Mouse (Mus musculus) kidney, embryonic 14.5 days (tissue): ENCODE data around the gene Arntl2. TPM values are rescaled to one million over a fixed set of nuclear protein-coding genes. Genes with fewer than 3 reads are reported as not detected.
"Not testable (repeated sequence)": the region's sequence is repeated elsewhere in the genome, so short reads cannot be mapped to it uniquely, and the experiment has no call there.

ENCODE experiments used
- ATAC-seq: fragments of 200-750 bp; cut with Nextera tagmentation; 2 replicates; pipeline ENCODE4 v1.8.0; 2017; ENCODE audit warnings: moderate number of reproducible peaks, mild to moderate bottlenecking, moderate TSS enrichment, moderate library complexity; ENCODE audit not compliant: low FRiP score, low TSS enrichment
- H3K27ac ChIP-seq: fragments of 300-500 bp; sonication (generic); 2 replicates; pipeline ENCODE4 v1.5.1; 2014; ENCODE audit warnings: low read depth, mild to moderate bottlenecking, low read length, moderate library complexity, mixed read lengths
- H3K27me3 ChIP-seq: fragments of 300-500 bp; sonication (generic); 2 replicates; pipeline ENCODE4 v1.6.1; 2014; ENCODE audit warnings: mild to moderate bottlenecking, low read length; ENCODE audit not compliant: control insufficient read depth, insufficient read depth
- H3K36me3 ChIP-seq: fragments of 300-500 bp; sonication (generic); 2 replicates; pipeline ENCODE4 v1.6.1; 2014; ENCODE audit warnings: low read length, mixed read lengths; ENCODE audit not compliant: control insufficient read depth, insufficient read depth
- H3K4me1 ChIP-seq: fragments of 300-500 bp; sonication (generic); 2 replicates; pipeline ENCODE4 v1.6.1; 2014; ENCODE audit warnings: low read length, mixed read lengths; ENCODE audit not compliant: control insufficient read depth, insufficient read depth
- H3K4me2 ChIP-seq: fragments of 300-500 bp; sonication (generic); replicated peaks from 2 replicates; pipeline ENCODE4 v1.6.1; 2014; ENCODE audit warnings: low read depth, mild to moderate bottlenecking, low read length
- H3K4me3 ChIP-seq: fragments of 300-500 bp; sonication (generic); 2 replicates; pipeline ENCODE4 v1.5.1; 2014; ENCODE audit warnings: mild to moderate bottlenecking, low read length
- H3K9ac ChIP-seq: fragments of 300-500 bp; sonication (generic); 2 replicates; pipeline ENCODE4 v1.6.1; 2014; ENCODE audit warnings: low read depth, mild to moderate bottlenecking, low read length, moderate library complexity
- H3K9me3 ChIP-seq: fragments of 300-500 bp; sonication (generic); 2 replicates; pipeline ENCODE4 v1.6.1; 2016; ENCODE audit warnings: low read length; ENCODE audit not compliant: control insufficient read depth
- WGBS: fragments of 180-500 bp; shearing (Covaris S2); extraction: QIAGEN DNeasy Blood & Tissue Kit; methylation state at CpG from one replicate; pipeline ENCODE4 v1.1.7; 2014; 5-methylcytosine and 5-hydroxymethylcytosine counted together
- polyA plus RNA-seq: library from polyadenylated mRNA; unstranded; fragments of >200 nt; fragmentation: Nextera tagmentation; extraction: Ambion mirVana; gene quantifications from 2 replicates; pipeline ENCODE4 v1.2.1, GENCODE M21; 2014

Gene Arntl2
- polyA plus RNA-seq, 1 experiment from 2014 or later = 3.9 TPM

DNA sequence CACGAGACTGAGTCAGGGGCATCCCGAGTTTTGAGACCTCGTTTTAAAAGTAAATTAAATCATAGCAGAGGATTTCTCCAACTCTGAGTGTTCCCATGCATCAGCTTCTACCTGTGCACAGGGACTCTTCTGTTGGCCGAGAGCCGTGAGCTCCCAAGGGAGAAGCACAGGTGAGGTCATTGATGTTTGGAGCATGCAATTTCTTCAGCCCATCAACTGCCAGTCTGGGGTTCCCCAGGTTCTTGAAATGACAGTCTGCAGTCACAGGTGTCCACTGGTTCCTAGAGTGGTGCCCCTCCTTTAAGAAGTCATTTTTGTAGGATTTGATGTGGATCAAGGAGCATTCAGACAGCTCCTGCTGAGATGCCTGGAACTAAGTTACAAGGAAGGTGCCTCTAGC lies 25.0 kb upstream of the Arntl2 start:
- Histone ChIP-seq H3K36me3 (peaks cover 16% of the 10 kb centered on the region; the same call in 1 of the 2 replicates), H3K27ac (no peak overlapping the region), H3K9ac (no peak overlapping the region), H3K4me3 (no peak overlapping the region), H3K4me2 (no peak overlapping the region), H3K27me3 (no peaks in the 10 kb centered on the region), H3K9me3 (no peaks in the 10 kb centered on the region), H3K4me1 (no peaks in the 10 kb centered on the region)
- 93% methylated on average over 5 of the region's 5 CpGs for WGBS
- no peak for ATAC-seq

- H3K27ac ChIP-seq, H3K36me3 ChIP-seq, H3K4me2 ChIP-seq, ATAC-seq, H3K4me1 ChIP-seq, H3K27me3 ChIP-seq, H3K4me3 ChIP-seq, H3K9ac ChIP-seq, H3K9me3 ChIP-seq: not testable (repeated sequence)
- 82% methylated on average over 8 of the region's 8 CpGs for WGBS
Measured at GRCm38 (mm10) chr6:146775864-146776263, 20.0 kb upstream of the Arntl2 start.

DNA sequence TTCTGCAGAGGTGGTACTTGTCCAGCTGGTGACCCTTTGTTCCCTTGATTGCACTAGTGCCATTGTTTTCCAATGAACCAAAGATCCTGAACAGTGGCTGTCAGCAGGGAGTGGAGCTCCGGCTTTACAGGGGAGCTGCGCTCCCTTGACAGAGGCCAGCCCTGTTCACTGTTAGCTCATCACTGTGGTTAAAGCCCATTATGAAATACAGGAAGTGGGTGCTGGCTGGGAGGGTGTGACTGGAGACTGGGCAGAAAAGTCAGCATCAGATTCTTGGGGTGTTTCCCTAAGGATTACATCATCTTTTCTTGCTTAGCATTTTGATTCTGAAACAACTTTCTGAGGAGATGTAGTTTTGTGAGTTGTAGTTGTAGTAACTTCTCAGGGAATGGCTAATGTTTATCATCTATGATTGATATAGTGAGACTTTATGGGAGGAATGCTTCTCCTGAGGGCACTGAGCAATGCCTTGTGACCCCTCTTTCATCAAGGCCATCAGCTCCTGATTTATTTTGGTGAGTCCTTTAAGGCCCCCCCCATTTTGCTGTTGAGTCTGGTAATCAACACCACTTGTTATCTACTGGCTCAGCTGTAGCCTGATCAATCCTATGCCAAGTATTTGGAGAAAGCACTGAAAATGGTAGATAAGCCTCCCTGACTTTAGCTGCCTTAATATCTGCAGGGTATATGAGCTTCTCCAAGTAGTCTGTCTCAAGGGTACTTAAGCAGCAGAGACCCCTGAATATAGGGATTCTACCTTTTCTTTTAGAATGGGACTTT lies 19.1 kb upstream of the Arntl2 start:
- Histone ChIP-seq H3K36me3 (peaks cover 4% of the 10 kb centered on the region; the same call in 1 of the 2 replicates), H3K9ac (no peak overlapping the region), H3K4me3 (no peak overlapping the region), H3K27ac (no peak overlapping the region), H3K4me2 (no peak overlapping the region), H3K9me3 (no peaks in the 10 kb centered on the region), H3K4me1 (no peaks in the 10 kb centered on the region), H3K27me3 (no peaks in the 10 kb centered on the region)
- 56% methylated on average over 2 of the region's 2 CpGs for WGBS
- no peak for ATAC-seq

DNA sequence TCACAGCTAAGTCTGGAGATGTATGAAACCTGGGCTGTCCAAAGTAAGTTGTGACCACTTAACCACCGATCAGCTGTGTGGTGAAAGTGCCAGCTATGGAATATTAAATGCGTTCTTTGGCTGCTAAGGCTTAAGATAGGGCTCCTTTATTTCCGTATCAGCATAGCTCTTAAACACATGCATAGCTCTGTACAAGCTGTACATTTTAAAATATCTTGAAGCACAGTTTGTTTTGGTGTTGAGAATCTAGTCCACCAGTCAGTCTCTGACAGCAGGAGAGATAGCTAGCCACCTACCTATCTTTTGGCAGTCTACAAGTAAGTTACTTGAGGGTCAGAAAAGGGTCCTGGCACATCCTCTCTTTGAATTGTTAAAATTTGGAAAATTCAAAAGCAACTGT lies 17.8 kb upstream of the Arntl2 start:
- no peaks in the 10 kb centered on the region for H3K9me3 ChIP-seq
- H3K4me1 ChIP-seq = no peaks in the 10 kb centered on the region
- H3K27ac ChIP-seq = no peak overlapping the region
- no peaks in the 10 kb centered on the region for H3K27me3 ChIP-seq
- H3K9ac ChIP-seq = no peak overlapping the region
- H3K4me2 ChIP-seq = no peak overlapping the region
- H3K36me3 ChIP-seq = peaks cover 4% of the 10 kb centered on the region; the same call in 1 of the 2 replicates
- no peak for ATAC-seq
- WGBS = 87% methylated on average over 3 of the region's 3 CpGs
- no peak overlapping the region for H3K4me3 ChIP-seq

GRCm38 (mm10) chr6:146781566-146781965 lies 14.3 kb upstream of the Arntl2 start:
- H3K9me3 ChIP-seq = no peaks in the 10 kb centered on the region
- ATAC-seq = no peak
- 86% methylated on average over 3 of the region's 3 CpGs for WGBS
- H3K4me3 ChIP-seq = no peak overlapping the region
- H3K4me2 ChIP-seq = no peak overlapping the region
- no peak overlapping the region for H3K9ac ChIP-seq
- H3K27ac ChIP-seq = no peak overlapping the region
- H3K36me3 ChIP-seq = no peaks in the 10 kb centered on the region
- H3K4me1 ChIP-seq = no peaks in the 10 kb centered on the region
- H3K27me3 ChIP-seq = no peaks in the 10 kb centered on the region

- no peak overlapping the region for H3K27ac ChIP-seq
- H3K4me3 ChIP-seq = no peak overlapping the region
- no peak overlapping the region for H3K9ac ChIP-seq
- H3K4me2 ChIP-seq = no peak overlapping the region
- 73% methylated on average over 3 of the region's 3 CpGs for WGBS
- no peaks in the 10 kb centered on the region for H3K36me3 ChIP-seq
- no peak for ATAC-seq
- H3K4me1 ChIP-seq = no peaks in the 10 kb centered on the region
- no peaks in the 10 kb centered on the region for H3K9me3 ChIP-seq
- no peaks in the 10 kb centered on the region for H3K27me3 ChIP-seq
Measured at GRCm38 (mm10) chr6:146793527-146793926, 2.3 kb upstream of the Arntl2 start.

DNA sequence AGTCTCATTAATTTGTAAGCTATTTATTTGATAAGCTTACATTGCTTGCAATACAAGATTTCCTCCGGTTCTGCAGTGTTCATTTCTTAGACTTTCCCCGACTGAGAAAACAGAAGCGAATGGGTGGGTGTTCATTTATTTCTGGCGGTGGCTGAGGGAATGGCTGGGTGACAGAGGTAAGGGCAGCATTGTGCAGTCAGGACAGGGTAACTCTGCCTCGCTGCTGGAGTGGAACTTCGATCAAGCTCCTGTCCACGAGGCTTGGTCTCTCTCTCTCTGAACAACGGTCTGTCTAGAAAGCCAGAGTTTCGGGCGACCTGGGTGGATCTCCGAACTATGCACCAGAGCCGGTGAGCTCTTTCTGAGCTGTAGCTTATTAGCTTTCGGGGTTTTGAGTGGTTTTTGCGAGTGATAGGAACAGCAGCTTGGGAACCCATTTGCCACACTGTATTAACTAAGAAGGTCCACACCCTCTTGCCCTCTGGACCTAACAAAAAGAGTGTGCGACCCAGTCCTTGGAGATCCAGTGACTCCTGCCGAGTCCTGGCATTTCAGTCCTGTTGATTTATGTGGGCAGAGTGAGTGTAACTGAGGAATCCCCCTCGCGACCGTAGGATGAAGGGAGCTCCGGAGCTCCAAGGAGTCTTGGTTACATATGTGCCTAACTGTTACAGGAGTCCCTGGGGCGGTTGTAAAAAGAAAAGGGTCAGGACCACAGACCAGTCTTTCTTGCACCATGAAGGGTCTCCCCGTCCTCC lies 510 bp upstream of the Arntl2 start:
- Histone ChIP-seq H3K36me3 (no peaks in the 10 kb centered on the region), H3K4me1 (no peaks in the 10 kb centered on the region), H3K4me2 (peak overlapping the region; percentile 88), H3K27me3 (no peaks in the 10 kb centered on the region), H3K9ac (peak overlapping the region; percentile 66), H3K9me3 (no peaks in the 10 kb centered on the region), H3K4me3 (peak overlapping the region; percentile 58), H3K27ac (no peak overlapping the region)
- ATAC-seq = peak; percentile 58
- WGBS = 15% methylated on average over 22 of the region's 22 CpGs

GRCm38 (mm10) chr6:146797446-146797845 lies 1.6 kb downstream of the Arntl2 start:
- no peaks in the 10 kb centered on the region for H3K9me3 ChIP-seq
- no peaks in the 10 kb centered on the region for H3K27me3 ChIP-seq
- no peak for ATAC-seq
- no peaks in the 10 kb centered on the region for H3K36me3 ChIP-seq
- H3K9ac ChIP-seq = no peak overlapping the region
- no peaks in the 10 kb centered on the region for H3K4me1 ChIP-seq
- H3K27ac ChIP-seq = no peak overlapping the region
- no peak overlapping the region for H3K4me3 ChIP-seq
- 61% methylated on average over 5 of the region's 5 CpGs for WGBS
- no peak overlapping the region for H3K4me2 ChIP-seq

DNA sequence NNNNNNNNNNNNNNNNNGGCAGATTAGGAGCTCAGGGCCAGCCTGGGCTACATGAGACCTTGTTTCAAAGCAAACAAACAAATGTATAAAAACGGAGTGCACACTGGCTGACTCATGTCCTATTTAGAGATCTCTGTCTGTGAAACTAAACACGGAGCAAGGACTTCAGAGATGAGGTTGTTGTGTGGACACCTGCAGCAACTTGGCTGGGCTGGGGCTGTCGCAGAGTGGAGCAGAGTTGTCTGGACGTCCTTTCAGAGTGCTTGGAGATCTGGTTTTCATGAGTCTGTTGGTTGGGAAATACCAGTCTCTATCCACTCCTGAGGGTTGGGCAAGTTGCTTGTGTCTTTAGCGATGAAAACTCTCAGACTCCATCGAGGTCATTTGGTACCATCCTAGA lies 14.1 kb downstream of the Arntl2 start:
- ATAC-seq = no peak
- Histone ChIP-seq H3K27me3 (no peaks in the 10 kb centered on the region), H3K4me3 (no peak overlapping the region), H3K27ac (no peak overlapping the region), H3K36me3 (no peaks in the 10 kb centered on the region), H3K4me1 (no peaks in the 10 kb centered on the region), H3K9me3 (no peaks in the 10 kb centered on the region), H3K9ac (no peak overlapping the region), H3K4me2 (no peak overlapping the region)
- 86% methylated on average over 6 of the region's 6 CpGs for WGBS
